9 mouse cellular contexts compared by ENCODE assay signal in the genomic region with DNA sequence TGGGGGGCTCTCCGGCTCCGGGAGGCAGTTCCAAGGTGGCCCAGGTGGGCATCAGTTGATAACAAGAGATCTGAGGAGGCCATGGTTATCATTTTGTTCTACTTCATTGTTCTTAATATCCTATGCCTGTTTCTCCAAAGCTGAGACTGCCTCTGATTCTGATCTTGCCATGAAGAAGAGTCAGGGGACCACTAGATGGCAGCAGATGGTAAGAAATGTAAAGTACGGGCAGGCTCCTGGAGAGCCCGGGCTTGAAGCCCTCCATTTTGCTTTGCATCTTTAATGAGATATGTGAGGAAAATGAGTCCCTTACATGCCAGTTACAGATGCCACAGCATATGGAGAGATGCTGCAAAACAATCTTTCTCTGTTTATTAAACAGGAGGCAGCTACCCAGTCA.
DNase-seq lines count a peak whose midpoint lies in the region; ATAC-seq and TF ChIP-seq lines count a peak whose summit lies in the region.
"Had no signal": no experiment of that assay in that cellular context is flagged by ENCODE, and none has a peak within 500 bp of the region (broad histone marks: within the 10 kb centered on the region; RNA-seq: fewer than 3 reads in every experiment).

No protein-coding gene starts in this region.

- H3K4me2 ChIP-seq in heart, postnatal 0 days (ENCODE audit: low read depth, low read length) = no peak overlapping the region
- H3K4me2 ChIP-seq: heart, embryonic 13.5 days had no signal

- no peak for TF ChIP-seq POLR2A in lung, adult 2 months (IDR thresholded peaks at IDR 0.05; ENCODE audit: borderline replicate concordance, extremely low read depth, low read depth, low read length)
- no peak for TF ChIP-seq POLR2A in olfactory bulb, adult 2 months (IDR thresholded peaks at IDR 0.05; ENCODE audit: insufficient read depth, low read depth, low read length)

- H3K4me3 ChIP-seq in embryonic facial prominence, embryonic 10.5 days = no peak overlapping the region
- no peak overlapping the region for H3K4me3 ChIP-seq in heart, postnatal 0 days (ENCODE audit: low read depth, low read length)
- no peak overlapping the region for H3K4me3 ChIP-seq in lung, adult 2 months (replicated peaks; ENCODE audit: extremely low read depth, low read depth, low read length)
- H3K4me3 ChIP-seq in olfactory bulb, adult 2 months (ENCODE audit: insufficient read depth, low read depth, low read length) = no peak overlapping the region
- H3K4me3 ChIP-seq: heart, embryonic 13.5 days had no signal

- peak; percentile 13 for DNase-seq in CD4-positive helper T cell, adult 2 months (ENCODE audit: low read depth, low spot score)
- DNase-seq in adrenal gland, postnatal 10 days = peak; percentile 81
- DNase-seq in embryonic facial prominence, embryonic 10.5 days (ENCODE audit: low spot score) = peak; percentile 77
- DNase-seq in heart, postnatal 0 days (ENCODE audit: low spot score) = peak; percentile 86
- peak; percentile 57 to 83 for DNase-seq in kidney, postnatal 25 days
- peak; percentile 31 for DNase-seq in lung, adult 2 months
- DNase-seq in testis, postnatal 14 days (ENCODE audit: low spot score) = peak; percentile 23

- WGBS in embryonic facial prominence, embryonic 10.5 days = 26% methylated on average over 4 of the region's 4 CpGs
- WGBS in heart, postnatal 0 days = 17% methylated on average over 4 of the region's 4 CpGs
- 11% methylated on average over 4 of the region's 4 CpGs for WGBS in lung, adult 2 months
- WGBS in olfactory bulb, adult 2 months = 18% methylated on average over 4 of the region's 4 CpGs

- no peak overlapping the region for H3K27ac ChIP-seq in embryonic facial prominence, embryonic 10.5 days (replicated peaks)
- H3K27ac ChIP-seq in heart, postnatal 0 days (ENCODE audit: low read depth) = no peak overlapping the region
- no peak overlapping the region for H3K27ac ChIP-seq in olfactory bulb, adult 2 months (ENCODE audit: insufficient read depth, low read depth, low read length)
- H3K27ac ChIP-seq: heart, embryonic 13.5 days had no signal

- H3K36me3 ChIP-seq in embryonic facial prominence, embryonic 10.5 days (replicated peaks) = no peaks in the 10 kb centered on the region
- H3K36me3 ChIP-seq in heart, postnatal 0 days (replicated peaks; ENCODE audit: control insufficient read depth, insufficient read depth, low read length) = no peaks in the 10 kb centered on the region
- H3K36me3 ChIP-seq: heart, embryonic 13.5 days had no signal

- TF ChIP-seq CTCF in heart, postnatal 0 days (IDR thresholded peaks at IDR 0.05; ENCODE audit: low read depth) = peak; percentile 75
- peak; percentile 62 for TF ChIP-seq CTCF in lung, adult 2 months (IDR thresholded peaks at IDR 0.05; ENCODE audit: insufficient read depth, low read length)
- TF ChIP-seq CTCF in olfactory bulb, adult 2 months (IDR thresholded peaks at IDR 0.05; ENCODE audit: insufficient read depth, low read depth, low read length) = 0 out of 2 replicates have a peak, but pooled peaks have one; percentile 25

- no peak for TF ChIP-seq EP300 in heart, postnatal 0 days (IDR thresholded peaks at IDR 0.05; ENCODE audit: low read depth)

- no peak overlapping the region for H3K9ac ChIP-seq in heart, postnatal 0 days (replicated peaks; ENCODE audit: low read depth, low read length)
- H3K9ac ChIP-seq: heart, embryonic 13.5 days had no signal

- H3K27me3 ChIP-seq in embryonic facial prominence, embryonic 10.5 days (replicated peaks; ENCODE audit: low read depth, poor library complexity, severe bottlenecking) = peaks cover 6% of the 10 kb centered on the region
- 0 out of 2 replicates have a peak, but pooled peaks cover 4% of the 10 kb centered on the region for H3K27me3 ChIP-seq in heart, postnatal 0 days (ENCODE audit: control insufficient read depth, insufficient read depth, low read length)

- no peaks in the 10 kb centered on the region for H3K9me3 ChIP-seq in embryonic facial prominence, embryonic 10.5 days
- no peaks in the 10 kb centered on the region for H3K9me3 ChIP-seq in heart, postnatal 0 days (replicated peaks; ENCODE audit: control insufficient read depth, low read length)
- H3K9me3 ChIP-seq: heart, embryonic 13.5 days had no signal

- no peaks in the 10 kb centered on the region; the same call in 1 of the 2 replicates for H3K4me1 ChIP-seq in embryonic facial prominence, embryonic 10.5 days
- H3K4me1 ChIP-seq in heart, postnatal 0 days (ENCODE audit: control insufficient read depth, insufficient read depth) = peaks cover 5% of the 10 kb centered on the region
- H3K4me1 ChIP-seq in lung, adult 2 months (ENCODE audit: control insufficient read depth, insufficient read depth, low read length) = no peaks in the 10 kb centered on the region
- peaks cover 2% of the 10 kb centered on the region; the same call in 1 of the 2 replicates for H3K4me1 ChIP-seq in olfactory bulb, adult 2 months (ENCODE audit: control insufficient read depth, insufficient read depth, low read length)

- ATAC-seq in heart, postnatal 0 days (ENCODE audit: insufficient read depth, low read depth) = peak; percentile 57; the same call in 1 of the 2 replicates

Comparison
In these comparisons a context has a peak if more than half of its experiments do, and no peak if none do; other contexts are left out.
1. DNase-seq: peak in every context shown above with its lines; median percentile 86 in heart, postnatal 0 days; 81 in adrenal gland, postnatal 10 days; 77 in embryonic facial prominence, embryonic 10.5 days; 70 in kidney, postnatal 25 days; 31 in lung, adult 2 months; 23 in testis, postnatal 14 days; 13 in CD4-positive helper T cell, adult 2 months.
2. CTCF ChIP-seq: peak in every context shown above with its lines; median percentile 75 in heart, postnatal 0 days; 62 in lung, adult 2 months; 25 in olfactory bulb, adult 2 months.